Mouse (Mus musculus) ovary, adult 18-20 months (tissue): ENCODE measurements around the gene Efna5.
A peak's percentile ranks its signal among the peaks of the same experiment; 100 is the strongest.

Experiments used
- DNase-seq: peaks from one replicate; pipeline ENCODE4 v3.0.0; 2022; ENCODE audit warnings: low spot score, mixed read lengths

The Efna5 gene

DNA sequence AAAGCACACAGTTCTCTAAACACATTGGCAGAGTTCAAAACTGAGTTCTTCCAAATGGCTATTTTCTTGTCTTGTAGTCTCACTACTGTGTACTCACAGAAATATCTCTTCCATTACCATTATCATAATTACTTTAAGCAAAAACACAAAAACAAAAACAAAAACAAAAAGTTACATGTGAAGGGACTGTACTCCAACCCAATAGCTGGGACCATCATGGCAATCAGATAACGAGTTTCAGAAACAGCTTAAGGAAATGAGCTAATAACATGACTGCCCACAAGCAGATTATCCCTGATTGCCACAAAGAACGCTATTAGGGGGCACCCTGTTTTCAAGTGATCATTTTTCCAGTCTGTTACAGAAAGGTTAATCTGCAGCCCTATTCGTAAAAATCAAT lies 93.3 kb downstream of the Efna5 start:
- no peak for DNase-seq

DNA sequence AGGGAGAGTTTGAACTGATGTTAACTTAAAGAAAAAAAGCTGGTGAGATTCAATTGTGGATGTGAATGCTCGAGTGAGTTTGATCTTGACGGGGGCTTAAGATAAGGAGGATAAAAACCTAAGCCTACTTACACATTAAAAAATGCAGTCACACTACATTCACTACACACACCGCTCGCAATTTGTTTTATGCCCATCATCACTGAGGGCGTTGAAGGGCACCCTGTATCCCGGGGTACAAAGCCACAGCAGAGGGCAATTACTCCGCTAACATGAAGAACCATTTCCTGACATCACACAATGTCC lies 94.6 kb downstream of the Efna5 start:
- no peak for DNase-seq

DNA sequence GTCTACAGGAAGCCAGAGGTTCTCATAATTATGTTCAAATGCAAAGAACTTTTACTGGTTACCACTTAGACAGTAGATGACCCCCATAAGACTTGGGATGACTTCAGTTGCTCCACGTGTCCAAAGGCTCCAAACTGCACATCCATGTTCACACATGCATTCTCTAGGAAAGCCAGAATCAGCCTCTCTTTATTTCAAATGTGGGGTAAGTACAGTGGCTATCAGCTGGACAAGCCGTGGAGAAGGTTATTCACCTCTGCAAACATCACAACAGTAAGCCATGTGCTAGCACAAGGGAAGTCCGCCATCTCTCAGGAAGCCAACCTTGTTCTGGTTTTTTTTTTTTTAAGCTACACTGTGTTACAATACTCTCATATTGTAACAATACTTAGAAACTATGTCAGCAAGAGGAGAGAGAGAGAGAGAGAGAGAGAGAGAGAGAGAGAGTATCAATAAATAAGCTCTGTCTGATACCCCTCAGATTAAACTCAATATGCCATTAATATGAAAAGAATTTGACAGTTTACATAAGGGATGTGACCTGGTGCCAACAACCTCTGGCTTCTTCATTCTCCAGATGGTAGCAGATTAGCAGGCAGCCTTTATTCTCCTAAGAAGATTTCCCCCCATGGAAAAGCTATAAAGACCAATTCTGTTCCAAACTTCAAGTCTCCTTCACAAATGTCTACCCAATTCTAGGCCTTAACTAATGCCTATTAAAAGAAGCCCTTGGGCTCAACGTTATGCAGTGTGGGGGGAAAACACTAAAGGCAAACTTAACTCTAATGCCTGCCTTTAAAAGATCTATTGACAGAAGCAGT lies 95.1 kb downstream of the Efna5 start:
- DNase-seq = no peak

DNA sequence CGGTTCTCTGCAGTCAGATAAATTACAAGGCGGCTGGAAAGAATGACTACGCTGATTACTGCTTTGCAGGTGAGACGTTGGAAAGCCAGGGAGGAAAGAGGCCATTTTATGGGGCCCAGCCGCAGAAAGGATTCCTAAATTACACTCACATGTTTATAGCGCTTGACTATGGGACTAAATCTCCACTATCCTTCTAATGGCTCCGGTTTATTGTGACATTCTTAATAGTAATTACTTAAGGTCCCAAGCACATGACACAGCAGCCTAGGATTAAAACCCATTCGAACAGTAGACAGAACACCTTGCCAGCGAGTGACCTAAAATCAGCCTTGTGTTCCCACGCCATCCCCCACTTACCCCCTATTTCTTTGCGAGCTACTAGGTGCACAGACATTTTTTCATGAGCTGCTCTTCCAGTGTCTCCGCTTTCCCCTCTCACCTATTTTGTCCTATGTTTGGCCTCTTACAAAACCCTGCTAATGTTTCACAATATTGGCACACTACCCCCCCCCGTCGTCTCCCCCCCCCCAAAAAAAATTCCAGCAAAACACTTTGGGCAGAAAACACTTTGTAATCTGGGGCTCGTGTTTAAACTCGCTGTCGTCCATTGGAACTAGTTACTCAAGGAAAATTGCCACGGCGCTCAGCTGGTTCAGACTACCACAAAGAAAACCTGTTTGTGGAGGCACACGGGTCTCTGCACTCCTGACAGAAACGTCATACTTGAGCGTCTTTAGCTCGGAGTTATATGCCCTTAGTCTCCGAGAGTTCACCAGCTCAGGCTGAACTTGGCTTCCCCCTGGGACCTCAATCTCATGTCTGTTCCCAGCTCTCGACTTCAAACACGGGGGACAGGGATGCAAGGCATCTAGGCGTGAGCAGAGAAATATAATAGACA lies 96.6 kb downstream of the Efna5 start:
- no peak for DNase-seq

DNA sequence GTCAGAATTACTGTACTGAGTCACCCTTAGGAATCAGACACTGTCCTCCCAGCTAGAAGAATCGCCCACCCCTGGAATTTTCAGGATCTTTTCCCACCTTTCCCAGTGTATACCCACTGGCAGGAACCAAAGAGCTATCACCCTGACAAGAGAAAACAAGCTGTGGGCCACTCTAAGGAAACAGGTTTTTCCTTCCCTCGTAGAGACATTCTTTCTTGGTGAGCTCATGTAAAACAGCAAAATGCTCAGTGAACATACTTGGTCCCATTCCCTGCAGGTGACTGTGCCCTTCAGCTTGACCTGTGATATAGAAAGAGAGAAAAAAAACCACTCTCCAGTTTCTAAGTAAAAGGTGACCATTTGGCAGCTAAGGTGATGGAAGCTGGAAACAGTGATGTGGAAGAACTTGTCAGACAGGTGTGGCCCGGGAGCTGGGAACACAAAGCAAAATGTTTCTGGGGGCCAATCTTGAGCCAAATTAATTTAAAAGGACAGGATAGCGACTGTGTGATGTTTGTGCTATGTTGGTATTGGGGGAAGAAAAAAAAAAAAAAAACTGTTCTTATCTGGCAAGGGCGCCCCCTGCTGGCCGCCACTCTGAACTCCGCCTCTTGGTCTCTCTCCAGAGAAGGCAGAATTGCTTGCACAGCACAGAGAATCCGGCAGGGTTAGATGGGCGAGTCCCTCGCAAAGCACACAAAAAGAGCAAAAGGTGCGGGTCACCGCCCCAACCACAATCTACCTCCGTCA lies 97.4 kb downstream of the Efna5 start:
- peak; percentile 44 for DNase-seq

DNA sequence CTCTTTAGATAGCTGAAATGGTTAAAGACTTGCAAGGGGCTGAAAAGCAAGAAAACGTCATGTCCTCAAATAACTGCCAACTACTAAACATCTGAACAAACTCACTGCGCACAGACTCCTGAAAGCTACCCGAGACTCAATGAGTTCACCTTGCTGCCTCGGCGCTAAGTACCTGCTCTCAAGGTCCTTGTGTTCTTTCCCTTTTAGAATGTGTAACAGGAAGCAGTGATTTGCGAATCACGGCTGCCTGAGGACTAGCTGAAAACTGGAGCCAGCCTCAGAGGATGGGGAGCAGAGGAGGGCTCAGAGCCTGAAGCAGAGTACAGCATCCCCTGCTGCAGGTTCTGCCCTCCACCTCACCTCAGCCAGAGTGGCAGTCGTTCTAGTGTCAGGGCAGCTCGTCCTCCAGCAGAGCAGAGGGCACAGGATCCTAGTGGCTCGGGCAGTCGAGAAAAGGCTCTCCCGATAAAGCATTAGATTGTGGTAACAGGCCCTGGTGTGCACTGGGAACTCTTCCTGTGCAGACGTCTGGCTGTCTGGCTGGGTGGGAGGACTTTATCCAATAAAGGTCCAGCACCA lies 98.2 kb downstream of the Efna5 start:
- DNase-seq = no peak

DNA sequence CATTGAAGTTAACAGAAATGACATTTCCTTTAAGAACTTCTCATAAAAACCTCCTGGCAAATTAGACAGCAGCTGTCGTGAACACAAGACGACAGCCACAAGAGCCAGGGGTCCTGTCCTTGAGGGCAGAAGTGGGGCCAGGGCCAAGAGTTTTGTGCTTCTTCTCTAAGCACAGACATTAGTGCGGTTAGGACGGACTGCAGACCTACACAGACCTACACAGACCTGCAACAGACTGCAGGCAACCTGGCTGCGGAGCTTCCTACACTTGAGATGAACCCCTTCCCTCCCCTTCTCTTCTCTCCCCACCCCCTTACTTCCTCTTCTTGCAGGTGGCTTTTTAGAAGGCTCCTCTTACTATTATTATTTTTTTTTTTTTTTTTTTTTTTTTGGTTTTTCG lies 100.0 kb downstream of the Efna5 start:
- DNase-seq = no peak

DNA sequence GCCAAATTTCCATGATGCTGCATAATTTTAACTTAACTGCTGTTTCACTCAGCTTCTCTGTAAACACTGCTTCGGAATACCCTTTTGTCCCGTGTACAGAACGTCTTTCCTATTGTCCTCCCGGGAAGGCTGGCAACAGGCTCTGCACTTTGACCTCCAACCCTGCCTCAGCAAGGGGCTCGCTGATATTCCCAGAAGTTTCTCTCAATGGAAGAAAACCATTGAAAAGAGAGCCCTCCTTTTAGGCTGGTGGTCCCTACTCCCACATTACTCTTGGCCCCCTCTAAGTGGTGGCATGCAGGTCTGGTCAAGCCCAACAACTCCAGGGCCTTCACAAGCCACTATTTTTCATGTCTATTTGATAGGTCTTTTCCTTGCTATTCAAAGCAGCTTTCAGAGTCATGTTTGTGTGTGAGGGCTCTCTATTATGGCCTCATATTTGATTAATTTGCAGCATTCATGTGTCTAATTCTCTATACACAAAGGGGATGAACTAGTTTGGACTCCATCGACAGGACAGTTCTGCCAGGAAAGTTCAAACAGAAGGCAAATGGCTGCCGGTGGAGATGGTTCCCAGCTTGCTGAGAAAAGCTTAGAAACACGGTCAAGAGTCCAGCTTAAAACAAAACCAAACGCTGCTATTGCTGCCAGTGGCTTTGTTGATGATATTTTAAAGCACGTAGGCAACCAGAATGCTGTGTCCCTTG lies 103.1 kb downstream of the Efna5 start:
- DNase-seq = no peak

DNA sequence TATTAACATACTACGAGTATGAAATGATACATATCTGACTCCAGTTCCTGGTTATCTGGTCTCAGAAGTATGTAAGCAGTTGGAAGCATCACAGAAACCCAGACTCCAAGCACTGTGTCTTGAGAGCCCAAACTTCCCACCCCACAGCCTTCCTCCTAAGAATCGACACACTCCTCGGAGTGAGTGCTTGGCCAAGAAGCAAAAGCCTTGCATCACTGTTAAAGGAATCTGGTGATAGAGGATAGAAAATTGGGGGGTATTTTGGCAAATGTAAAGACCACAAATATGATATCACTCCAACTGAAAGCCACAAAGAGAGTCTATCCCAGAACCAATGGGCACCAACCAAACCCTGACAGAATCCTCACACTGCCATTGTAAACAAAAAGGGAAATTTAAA lies 104.4 kb downstream of the Efna5 start:
- no peak for DNase-seq

DNA sequence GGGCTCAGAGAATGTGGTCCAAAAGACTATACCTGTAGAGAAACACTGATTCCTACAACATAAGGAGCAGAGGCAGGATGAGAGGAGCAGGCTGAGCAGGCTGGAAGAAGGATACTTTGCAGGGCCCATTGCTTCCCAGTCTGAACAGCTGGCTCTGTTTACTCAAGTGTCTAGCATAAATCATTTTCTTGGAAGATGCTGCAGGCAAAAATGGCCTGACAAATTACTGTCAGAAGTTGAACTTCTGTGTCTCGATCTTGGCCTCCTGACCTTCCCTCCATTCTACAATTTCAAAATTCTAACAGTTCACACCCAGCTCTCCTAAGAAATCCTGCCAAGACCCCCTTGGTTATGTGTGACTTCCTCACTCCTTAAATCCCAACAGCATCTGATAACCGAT lies 105.1 kb downstream of the Efna5 start:
- DNase-seq = no peak

DNA sequence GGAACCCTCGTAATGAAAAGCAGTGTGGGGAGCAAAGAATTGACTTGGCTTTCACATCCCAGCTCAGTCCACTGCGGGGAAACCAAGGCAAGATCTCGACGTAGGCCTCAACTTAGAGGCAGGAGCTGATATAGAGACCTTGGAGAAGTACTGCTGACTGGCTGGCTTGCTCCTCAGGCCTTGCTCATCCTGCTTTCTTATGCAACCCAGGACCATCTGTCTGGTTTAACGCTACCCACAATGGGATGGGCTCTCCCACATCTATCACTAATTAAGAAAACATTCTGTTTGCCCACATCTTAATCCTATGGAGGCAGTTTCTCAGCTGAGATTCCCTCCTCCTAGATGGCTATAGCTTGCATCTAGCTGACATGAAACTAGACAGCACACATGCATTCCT lies 105.7 kb downstream of the Efna5 start:
- DNase-seq = no peak

DNA sequence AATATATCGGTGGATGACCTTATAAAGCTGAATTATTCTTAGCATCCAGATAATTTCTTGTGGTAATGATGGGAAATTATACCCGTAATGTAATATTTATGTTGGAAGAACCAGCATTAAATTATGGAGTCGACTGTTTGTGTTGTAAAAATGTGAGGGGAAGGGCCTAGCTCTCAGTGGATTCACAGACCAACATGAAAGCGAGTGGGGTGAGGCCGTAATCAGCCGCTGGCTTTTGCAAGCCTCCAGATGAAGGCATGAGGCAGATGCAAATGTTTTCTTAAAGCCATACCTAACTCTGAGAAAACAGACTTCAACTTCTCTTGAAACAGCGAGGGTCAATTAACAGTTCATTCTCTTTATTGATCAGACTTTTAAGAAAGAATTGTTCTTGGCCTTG lies 106.4 kb downstream of the Efna5 start:
- no peak for DNase-seq

DNA sequence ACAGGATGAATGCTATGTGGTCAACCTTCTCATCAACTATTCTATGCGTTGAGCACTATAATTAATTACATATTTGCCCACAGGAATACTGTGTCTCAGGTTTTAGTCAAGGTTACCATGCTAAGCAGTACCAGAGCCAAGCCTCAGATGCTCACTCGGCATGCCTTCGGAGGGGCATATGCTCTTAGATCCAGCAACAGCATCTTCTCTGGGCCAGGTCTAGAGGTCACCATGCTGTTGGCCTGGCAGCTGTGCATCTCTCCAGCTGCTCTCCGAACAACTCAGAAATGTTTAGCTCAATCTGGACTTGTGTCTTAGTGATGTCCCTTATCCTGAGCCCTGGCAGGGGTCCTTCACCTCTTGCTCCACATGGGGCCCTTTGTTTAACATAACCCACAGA lies 114.4 kb downstream of the Efna5 start:
- no peak for DNase-seq

DNA sequence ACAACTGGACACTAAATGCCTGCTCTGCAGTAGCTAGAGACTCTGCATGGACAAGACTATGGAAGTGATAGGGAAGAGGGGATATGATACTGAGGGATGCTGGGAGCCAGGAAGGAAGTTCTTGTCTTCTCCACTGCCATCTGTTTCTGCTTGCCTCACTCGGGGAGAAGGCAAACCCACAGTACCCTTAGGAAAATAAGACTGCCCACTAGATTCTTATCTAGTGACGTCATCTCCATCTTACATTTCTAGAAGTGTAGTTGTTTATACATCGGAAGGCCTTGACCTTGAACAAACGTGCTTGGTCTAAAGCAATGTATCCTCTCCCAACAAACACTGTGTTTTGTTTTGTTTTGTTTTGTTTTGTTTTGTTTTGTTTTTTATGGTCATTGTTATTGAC lies 116.0 kb downstream of the Efna5 start:
- DNase-seq = no peak

DNA sequence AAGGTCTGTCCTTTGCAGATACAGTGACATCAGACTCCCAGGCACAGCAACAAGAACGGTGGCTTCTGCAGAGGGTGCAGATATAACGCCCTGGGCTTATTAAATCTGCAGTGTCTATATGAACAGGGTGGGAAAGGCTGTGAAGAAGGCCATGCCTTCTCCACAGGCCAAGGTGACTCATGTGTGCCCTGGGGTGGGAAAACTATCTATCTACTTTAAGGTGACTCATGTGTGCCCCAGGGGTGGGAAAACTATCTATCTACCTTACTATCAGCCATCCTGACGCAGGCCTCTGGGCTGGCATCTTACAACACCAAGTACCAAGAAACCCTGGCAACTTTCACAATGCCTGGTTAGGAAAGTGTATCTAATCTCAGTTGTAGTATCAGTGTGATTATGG lies 124.2 kb downstream of the Efna5 start:
- no peak for DNase-seq

DNA sequence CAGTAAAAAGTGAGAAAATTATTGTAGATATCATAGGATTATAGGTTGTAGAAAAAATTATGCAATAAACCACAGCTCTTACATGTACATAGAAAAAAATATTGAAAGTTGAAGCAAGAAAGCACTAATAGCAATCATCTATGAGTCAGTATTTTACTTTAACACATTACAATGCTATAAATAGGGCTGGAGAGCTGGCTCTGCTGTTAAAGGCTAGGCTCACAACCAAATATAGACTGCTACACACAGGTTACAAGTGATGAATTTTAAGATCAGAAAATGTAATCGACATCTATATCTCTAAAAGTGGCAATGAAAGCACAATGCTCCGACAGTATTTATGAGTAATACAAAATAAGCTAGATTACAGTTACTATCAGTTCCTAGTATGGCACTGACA lies 125.5 kb downstream of the Efna5 start:
- DNase-seq = no peak

DNA sequence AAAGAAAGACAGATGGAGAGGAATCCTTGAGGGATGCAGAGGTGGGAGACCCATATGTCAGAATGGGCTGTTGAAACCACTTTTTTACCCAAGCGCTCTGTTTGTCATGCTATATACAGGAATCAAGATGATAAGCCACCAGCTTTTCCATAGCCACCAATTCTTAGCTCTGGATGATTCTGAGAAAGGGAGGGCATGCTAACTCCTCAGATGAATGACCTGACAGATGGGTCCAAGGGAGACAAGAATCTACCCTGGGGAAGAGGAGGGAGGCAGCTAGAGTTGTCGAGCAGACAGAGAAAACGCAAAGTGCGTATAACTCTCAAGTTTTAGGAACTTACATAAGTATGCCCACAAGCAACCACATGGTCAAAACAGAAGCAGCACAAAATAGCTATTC lies 126.5 kb downstream of the Efna5 start:
- no peak for DNase-seq

DNA sequence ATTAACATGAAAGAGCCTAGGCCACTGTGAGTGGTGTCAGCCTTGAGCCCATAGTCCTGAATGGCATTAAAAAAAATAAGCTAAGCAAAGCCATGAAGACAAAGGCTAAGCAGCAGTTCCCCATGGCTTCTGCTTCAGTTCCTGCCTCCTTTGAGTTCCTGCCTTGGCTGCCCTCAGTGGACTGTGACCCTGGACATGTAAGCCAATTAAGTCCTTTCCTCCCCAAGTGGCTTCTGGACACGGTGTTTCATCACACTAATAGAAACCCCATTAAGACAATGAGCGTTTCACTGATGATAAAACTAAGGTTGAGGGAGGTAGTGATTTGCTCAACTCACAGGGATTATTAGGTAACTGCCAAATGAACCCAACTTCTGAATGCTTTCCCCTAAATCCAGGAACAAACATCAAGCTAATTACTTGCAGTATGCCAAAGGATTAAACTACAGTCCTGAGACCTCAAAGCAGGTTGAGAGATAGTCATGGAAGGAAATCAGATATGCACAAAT lies 128.7 kb downstream of the Efna5 start:
- no peak for DNase-seq

DNA sequence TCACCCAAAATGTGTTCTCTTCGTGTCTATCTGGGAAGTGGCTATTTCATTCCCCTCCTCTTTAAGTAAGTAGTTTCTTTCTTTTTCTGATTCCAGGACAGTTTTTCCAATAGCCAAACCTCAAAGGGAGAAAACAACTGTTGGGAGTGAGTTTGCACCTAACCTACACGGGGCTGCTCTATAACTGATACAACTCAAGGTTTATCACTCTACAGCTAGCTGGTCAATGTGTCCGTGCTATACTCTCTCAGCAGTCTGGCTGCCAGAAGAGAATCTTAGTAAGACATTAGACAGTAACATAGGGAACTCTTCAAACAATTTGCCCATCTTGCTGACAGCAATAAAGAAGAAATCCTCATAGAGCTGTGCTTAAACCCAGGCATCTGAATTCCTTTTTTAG lies 130.5 kb downstream of the Efna5 start:
- DNase-seq = no peak

DNA sequence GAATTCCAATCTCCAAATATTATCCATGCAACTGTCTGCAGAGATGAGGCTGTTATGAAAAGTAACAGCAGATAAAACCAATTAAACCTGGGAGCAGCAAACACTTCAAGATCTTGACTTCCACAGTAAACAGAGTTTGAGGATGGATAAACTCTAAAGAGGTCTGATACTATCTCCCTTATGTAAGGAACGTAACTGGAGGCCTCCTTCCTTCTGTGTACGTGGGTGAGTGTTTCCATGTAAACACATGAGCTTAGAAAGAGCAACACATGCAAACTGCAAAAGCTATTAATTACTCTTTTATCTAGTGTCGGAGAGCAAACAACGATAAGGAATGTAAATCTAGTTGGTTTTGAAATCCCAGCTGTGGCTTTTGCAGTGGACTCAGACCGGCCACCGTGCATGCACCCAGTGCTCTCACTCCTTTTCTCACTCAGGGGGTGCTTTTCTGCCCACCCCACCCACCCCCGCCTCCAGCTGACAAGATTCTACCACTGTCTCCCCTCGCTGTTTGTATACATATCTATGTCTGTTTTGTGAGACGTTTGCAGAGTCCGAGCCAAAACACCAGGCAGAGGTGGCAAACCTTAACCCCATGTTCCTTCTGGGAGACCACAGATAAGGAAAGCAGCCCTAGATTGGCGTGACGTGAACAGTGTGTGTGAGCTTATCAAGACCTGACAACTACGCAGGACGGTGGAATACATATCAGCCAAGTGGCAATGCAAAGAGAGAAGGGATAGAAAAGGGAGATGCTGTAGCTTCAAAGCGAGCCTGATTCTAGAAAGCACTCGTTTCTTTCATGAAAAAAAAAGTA lies 132.1 kb downstream of the Efna5 start:
- DNase-seq = peak; percentile 6

DNA sequence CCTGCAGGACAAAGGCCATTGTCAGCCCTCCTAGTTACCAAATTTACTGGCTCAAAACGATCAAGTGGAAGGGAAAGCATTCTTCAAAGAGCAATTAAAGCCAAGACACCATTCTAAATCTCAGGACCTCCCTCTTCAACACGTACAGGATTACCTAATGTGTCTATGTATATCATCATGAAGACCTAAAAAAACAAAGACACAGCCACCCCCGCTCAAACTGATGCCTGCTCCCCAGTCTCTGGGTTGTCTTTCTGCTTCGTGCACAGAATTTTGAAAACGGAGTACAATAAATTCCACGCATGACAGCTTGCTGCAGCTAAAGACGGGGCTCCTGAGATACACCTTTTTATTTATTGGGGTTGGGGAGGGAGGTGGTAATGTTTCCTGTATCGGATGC lies 133.7 kb downstream of the Efna5 start:
- DNase-seq = no peak
